Mouse (Mus musculus): ENCODE data around the gene Cdh1.
"Not testable (repeated sequence)": the region's sequence is repeated elsewhere in the genome, so short reads cannot be mapped to it uniquely, and the experiment has no call there.

The Cdh1 gene

DNA sequence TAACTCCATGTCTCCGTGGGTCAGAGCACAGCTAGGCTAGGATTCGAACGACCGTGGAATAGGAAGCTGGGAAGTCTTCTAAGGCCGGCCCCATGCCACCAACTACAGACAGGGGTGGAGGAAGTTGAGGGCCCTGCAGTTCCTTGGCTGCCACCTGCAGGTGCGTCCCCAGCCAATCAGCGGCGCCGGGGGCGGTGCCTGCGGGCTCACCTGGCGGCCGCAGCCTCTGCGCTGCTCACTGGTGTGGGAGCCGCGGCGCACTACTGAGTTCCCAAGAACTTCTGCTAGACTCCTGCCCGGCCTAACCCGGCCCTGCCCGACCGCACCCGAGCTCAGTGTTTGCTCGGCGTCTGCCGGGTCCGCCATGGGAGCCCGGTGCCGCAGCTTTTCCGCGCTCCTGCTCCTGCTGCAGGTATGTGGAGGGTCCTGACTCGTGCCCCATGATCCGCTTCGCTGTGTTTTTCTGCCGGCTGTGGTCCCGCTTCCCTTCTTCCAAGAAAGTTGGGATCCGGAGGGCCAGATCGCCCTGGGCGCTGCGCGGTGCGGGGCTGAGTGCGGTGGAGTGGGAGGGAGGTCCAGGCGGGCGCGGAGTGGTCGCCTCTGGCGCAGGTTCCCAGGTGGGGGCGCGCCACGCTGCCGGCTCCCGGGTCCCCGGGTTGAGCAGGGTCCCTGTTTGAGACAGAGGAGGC lies at the start of gene Cdh1:
Cdh1 (plus strand) TSS at position 221 of the 689 bp plus-strand sequence.
- peak; percentile 54 for DNase-seq (ENCODE audit: low spot score)

DNA sequence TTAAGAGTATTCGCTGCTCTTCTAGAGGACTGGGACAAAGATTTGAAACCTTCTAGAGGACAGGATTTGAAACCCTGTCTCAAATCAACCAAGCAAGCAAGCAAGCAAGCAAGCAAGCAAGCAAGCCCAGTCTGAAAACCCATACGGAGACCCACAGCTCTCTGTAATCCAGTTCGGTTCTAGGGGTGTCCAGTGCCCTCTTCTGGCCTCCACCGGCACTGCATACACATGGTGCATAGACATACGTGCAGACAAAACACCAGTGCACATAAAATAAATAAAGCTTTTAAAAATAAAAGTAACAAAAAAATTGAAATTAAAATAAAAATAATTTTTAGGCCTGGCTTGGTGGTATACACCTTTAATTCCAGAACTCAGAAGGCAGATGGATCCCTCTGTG lies 49.1 kb upstream of the Cdh1 start:
- no peak for DNase-seq (ENCODE audit: low spot score)

DNA sequence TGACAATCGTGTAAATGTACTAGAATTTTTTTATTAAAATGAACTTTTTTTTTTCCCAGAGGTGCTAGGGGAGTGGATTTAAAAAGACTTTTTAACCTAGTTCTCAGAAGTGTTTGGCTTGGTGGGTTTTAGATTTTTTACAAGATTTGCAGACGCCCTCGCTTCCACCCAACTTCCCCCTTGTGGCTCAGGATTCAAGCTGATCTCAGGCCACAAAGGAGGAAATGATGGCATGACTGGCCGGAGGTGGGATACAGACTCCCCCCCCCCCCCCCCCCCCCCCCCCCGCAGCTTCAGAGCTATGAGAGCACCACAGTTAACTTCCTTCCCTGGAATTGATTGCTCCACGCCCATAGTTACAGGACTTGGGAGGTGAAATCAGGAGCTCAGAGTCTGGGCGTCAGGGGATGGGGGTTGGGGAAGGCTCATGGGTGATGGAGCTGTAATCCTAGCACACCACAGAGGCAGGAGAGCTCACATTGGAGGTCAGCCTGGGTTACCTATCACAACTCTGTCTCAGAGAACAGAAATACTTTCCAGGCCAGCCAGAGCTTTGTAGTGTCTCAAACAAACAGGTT lies 47.0 kb upstream of the Cdh1 start:
- DNase-seq (ENCODE audit: low spot score) = no peak

DNA sequence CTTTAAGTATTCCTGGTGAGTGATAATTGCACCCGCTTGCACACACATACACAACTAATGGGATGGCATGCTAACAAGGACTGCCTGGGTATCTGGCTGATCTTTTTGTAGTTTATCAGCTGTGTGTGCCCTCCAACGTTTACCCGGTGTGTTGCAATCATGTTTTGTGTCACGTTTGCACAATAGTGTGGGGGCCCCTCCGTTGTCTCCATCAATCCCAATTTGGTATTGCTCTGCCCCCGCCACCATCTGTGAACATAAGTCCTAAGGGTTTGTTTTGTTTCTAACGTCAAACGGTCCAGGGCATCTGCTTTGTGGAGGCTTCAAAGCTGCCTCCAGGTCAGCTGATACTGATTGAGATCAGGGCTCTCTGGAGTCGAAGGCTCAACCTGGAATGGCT lies 43.3 kb upstream of the Cdh1 start:
- DNase-seq (ENCODE audit: low spot score) = no peak

DNA sequence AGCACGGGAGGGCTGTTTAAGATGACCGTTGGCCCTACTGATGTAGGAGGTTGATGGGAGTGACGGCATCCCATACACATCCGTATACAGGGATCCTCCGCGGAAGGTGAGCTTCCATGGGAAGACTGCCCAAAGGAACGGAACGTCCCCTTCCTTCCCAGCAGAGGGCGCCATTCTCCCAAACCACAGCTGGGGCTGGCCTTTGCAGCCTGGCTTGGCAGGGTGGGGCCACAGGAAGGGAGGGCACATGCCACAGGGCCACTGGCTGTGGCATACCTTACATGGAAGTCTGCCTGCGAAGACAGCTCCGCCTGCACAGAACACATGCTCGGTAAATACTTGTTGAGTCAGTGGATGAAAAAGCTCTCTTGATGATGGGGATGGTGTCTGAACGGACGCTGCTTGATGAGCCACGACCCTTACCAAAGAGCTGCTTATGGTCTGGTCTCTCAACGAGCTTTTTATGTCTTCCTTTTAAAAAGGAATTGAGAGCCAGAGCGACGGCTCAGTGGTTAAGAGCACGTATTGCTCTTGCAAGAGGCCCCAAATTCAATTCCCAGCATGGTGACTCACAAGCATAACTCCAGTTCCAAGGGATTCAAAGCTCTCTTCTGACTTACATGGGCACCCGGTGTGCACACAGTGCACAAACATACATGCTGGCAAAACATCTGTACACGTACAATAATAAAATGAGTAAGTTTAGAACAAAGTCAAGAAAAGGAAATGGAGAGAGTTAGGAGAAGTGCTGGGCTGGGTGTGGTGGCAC lies 41.9 kb upstream of the Cdh1 start:
- DNase-seq (ENCODE audit: low spot score) = peak; percentile 61

DNA sequence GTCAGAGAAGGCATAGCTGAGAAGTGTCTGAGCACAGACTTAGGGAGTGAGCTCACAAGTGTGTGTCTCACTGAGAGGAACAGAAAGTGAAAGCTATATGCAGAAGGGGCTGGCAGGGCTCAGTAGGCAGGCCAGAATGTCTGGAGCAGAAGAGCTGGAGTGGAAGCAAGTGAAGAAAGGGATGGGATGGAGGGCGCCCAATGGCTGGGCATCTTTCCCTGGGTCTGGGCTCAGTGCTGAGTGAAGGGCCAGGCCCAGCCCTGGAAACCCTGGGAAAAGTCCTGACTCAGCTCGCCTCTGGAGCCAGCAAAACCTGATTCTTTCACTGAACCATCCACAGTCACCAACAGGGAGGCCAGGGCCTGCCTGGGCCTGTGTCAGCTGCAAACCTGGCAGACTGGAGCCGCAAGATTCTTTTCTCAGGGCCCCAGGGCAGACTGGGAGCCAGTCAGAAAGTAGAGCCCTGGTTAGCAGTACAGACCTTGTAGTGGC lies 39.4 kb upstream of the Cdh1 start:
- no peak for DNase-seq (ENCODE audit: low spot score)

DNA sequence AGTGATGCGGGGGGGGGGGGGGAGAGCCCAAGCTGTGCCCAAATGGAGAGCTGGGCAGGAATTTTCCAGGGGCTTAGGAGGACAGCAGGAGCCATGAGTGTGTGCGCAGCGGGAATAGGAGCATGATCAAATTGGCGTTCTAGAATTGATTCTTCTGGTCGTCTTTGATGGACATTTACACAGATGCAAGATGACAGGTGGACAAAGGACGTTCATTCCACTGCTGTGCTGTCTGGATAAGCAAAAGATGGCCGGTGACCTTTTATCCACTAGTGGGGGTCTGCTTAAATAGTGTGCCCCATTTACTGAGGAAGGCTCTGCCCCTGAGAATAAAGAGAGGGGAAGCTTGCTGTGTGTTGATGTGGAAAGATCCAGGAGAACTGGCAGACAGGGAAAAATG lies 34.1 kb upstream of the Cdh1 start:
- DNase-seq (ENCODE audit: low spot score) = no peak

DNA sequence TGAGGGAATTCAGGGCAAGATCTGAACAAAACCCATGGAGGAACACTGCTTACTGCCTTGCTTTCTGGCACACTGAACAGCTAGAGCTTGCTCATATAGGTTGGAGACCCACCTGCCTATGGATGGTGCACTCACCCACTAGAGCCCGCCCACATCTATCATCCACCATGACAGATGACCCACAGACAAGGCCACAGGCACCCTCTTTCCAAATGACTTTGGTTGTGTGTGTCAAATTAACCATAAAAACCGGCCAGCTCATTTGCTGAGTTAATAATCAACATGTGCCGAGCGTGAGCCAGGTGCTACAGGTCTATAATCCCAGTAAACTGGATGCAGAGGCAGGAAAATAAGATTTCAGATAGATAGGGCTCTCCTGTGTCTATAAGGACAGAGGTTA lies 32.8 kb upstream of the Cdh1 start:
- DNase-seq (ENCODE audit: low spot score) = no peak

DNA sequence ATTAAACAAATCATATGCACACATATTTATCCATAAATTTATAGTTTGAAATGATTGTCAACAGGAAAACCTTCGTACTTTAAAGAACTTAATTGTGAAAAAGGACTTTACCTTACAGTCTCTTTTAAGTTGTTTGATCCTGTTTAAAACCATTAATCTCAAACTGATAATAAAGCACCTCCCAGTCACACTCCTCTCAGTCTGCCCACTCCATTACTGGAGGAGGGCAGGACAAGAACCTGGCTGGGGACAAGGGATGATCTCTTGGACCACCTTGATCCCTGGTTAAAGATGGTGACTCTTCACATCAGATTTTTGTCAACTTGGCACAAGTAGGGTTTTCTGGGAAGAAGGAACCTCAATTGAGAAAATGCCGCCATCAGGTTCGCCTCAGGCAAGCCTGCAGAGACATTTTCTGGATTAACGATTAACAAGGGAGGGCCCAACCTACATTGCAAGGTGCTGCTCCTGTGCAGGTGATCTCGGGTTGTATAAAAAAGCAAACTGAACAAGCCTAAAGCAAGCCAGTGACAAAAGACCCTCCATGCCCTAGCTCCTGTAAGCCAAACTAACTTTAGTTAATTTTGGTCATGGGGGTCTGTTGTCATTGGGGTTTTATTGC lies 31.5 kb upstream of the Cdh1 start:
- DNase-seq (ENCODE audit: low spot score) = no peak

DNA sequence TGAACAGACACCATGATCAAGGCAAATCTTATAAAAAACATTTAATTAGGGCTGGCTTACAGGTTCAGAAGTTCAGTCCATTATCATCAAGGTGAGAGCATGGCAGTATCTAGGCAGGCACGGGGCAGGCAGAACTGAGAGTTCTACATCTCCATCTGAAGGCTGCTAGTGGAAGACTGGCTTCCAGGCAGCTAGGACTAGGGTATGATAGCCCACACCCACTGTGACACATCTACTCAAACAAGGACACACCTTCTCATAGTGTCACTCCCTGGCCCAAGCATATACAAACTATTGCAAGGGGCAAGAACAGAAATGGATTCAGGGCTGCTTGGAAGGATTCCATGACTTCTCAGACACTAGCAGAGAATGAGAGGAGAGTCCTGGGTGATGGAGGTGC lies 31.0 kb upstream of the Cdh1 start:
- DNase-seq (ENCODE audit: low spot score) = not testable (repeated sequence)

DNA sequence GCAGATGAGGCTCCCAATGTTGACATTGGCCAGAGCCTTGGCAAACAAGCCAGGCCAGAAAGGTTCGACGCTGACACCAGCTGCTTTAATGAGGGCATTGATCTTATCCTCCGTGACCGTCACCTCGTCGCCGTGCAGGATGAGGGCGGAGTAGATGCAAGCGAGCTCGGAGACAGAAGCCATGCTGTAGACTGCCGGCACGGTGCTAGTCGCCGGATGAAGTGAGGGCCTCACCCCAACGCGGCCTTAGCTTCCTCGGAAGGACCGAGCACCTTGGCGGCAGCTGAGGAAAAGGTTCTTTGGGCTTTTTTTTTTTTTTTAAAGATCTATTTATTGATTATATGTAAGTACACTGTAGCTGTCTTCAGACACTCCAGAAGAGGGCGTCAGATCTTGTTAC lies 30.0 kb upstream of the Cdh1 start, which contains the start of gene Gm10073:
Gm10073 (minus strand) TSS at position 294 of the 400 bp plus-strand sequence.
- DNase-seq (ENCODE audit: low spot score) = not testable (repeated sequence)

DNA sequence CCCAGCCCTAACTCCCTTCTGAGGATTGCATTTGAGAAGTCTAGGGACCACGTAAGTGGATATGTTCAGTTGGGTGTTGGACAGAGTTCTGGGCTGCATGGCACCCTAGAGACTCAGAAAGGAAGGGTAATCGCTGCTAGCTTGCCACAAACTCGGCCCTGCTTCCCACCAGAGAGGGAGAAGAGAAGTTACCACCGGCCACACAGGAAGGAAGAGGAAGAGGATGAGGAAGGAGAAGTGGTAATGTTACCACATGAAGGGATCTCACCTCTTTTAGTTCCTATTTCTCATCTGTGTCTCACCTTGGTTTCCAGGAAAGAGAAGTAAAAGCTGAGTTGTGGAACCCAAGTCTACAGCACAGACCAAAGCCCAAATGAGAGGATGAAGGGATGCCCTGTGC lies 28.9 kb upstream of the Cdh1 start:
- DNase-seq (ENCODE audit: low spot score) = no peak

DNA sequence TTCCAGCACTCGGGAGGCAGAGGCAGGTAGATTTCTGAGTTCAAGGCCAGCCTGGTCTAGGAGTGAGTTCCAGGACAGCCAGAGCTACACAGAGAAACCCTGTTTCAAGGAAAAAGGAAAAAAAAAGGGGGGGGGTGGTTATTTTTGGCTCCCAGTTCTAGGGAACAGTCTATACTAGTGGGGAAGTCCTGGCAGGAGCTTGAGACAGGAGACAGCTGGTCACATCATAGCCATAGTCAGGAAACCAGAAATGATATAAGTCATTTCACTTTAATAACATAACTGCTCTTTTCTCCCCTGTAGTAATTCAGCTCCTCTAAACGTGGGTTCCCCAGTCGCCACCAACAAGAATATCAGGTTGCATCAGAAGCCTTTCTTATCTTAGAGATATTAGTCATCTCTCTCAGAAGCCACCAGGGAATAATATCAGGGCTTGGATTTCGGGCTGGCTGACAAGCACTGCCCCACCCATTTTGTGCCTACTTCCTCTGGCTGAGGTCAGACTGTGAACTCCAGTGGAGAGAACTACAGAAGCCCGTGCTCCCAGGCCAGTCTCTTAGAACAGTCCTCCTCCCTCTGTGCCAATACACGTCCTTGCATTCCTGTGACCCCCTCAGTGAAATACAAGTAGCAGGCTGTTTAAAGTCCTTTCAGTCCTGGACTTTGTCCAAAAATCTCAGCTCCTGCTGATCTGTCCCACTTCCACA lies 26.1 kb upstream of the Cdh1 start:
- no peak for DNase-seq (ENCODE audit: low spot score)

DNA sequence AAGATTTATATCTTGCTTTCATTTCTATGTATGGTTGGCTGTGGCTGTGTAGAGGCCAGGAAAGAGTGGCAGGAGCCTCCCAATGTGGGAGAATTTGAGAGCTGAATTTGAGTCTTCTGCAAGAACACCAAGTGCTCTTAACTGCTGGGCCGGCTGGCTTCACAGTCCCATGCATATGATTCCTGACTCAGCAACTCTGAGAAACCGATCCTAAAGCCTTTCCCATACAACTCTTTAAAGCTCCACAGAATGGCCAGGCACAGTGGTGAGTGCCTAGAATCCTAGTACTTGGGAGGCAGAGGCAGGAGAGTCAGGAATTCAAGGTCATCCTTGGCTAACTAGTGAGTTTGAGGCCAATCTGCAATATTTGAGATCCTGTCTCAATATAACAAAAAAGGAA lies 23.6 kb upstream of the Cdh1 start:
- DNase-seq (ENCODE audit: low spot score) = no peak

DNA sequence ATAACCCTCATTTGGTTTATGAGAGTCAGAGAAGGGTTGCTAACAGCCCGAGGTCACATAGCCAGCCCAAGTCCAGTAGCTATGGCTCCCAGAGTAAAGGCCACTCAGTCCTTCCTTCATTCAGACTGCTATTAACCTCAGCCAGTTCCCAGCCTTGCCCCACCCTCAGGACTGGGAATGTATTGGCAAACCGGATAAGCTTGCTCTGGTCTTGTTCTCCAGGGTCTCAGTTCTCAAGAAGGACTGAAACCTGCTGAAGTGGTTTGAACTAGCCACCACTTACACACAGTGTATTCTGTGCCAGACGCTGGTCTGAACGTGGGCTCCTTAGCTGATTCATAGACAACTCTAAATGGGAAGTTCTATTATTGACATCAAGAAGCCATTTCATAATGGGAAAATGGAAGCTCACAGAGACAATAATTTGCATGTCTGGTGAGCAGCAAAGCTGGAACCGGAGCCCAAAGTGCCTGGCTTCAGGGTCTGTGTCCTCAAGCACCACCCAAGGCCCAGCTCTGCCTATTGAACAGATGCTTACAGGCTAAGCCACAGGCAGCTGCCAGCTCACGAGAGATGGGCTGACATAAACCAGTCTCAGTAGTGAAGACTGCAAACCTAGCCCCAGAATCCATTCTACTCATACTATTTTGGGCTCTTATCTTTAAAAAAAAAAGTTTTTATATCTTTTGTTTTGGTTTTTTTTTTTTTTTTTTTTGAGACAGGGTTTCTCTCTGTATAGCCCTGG lies 21.6 kb upstream of the Cdh1 start:
- DNase-seq (ENCODE audit: low spot score) = no peak

DNA sequence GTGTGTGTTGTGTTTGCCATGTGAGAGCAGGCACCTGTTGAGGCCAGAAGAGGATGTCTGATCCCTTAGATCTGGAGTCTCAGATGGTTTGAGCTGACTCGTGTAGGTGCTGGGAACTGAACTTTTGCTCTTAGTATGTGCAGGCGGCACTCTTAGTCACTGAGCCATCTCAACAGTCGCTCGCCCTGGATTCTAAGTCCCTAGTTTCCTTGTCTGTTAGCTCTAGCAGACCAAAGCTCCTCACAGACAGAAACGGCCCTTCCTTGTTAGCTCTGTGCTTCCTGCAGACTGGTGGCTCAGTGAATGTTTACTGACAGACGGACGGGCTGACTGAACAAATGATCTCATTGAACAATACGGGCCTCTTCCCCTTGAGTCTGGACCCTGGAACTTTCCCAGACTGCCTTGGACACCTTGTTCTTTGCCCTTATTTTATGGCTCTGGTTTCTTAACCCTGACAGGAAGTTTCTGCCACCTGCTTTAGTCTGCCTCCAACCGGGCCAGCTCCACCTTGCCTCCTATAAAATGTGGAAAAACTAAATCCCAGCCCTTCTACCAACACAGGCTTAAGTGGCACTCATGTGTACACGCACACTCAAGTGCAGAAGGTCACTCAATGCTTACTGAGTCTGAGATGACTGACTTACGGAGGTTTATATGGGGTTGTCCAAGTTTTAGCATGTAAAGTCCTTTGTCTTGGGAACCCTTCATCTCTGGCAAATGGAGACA lies 18.0 kb upstream of the Cdh1 start:
- DNase-seq (ENCODE audit: low spot score) = no peak

DNA sequence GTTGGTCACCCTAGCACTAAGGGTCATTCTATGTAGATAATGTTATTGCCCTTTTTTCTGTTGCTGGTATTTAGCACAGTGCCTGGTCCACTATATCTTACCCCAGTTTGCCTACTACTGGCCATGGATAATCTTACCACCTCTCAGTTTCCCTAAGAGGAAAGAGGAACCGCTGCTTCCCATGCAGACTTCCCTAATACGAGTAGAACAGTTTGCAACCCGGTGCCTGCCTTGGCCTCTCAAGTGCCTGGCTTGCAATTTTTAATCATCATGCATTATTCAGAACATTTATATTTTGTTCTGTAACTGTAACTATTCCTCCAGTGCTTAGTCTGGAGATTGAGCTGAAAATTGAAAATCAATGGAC lies 17.5 kb upstream of the Cdh1 start:
- no peak for DNase-seq (ENCODE audit: low spot score)

DNA sequence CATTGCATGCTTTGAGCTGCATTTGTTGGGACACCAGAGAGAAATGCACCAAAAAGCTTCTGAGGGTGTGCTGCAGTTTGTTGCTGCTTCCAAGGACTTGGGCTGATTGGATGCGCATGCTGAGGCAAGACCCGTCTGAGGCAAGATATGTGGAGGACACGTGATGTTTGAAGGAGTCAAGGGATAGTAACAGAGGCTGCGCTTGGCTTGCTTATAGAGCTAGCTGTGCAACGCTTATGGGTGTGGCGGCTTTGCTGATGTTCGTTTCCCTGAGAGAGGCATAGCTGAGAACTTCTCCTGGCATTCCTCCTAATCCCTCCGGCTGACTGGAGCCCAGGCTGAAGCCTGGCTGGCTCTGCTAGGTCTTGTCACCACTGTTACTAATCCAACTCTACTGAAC lies 16.3 kb upstream of the Cdh1 start:
- no peak for DNase-seq (ENCODE audit: low spot score)

DNA sequence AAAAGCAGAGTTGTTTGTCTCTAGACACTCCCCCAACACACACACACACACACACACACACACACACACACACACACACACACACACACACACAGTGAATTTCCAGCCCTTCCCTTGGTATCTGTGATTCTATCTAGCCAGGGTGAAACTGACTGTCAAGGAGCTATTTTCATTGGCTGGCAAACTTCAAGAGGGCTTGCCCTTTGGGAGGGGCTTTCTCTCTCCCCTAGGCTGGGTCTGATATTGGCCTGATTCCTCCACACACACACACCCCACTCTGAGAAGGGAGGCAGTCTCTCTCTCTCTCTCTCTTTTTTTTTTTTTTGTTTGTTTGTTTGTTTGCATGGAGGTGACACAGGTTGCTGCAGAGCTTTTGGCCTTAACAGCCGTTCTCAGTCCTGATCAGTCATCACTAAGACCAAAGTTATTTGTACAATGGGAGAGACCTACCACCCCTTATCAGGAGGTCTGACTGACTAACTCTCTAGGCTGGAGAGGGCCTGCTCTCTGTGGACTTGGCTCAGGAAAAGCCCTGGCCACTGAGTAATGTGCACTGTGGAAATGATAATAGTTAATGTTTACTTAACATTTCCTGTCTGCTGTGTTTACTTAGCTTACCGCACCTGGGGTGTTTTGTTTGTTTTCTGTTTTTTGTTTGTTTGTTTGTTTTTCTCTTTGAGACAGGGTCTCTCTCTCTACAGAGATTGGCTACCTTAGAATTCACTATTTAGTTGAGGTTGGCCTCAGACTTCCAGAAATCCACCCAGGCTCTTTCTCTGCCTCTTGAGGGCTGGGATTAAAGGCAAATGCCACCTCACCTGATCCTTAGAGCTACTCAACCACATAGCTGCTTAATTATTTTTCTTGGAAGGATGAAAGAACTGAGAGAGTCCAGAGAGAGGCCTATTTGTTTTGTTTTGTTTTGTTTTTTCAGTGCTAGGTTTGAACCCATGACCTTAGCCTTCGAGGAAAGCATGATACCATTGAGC lies 14.4 kb upstream of the Cdh1 start:
- no peak for DNase-seq (ENCODE audit: low spot score)

Data from ovary, postnatal 14 days (tissue).